Comparison of ENCODE assay signal across 17 mouse cellular contexts in genomic region chr12:83136460-83136859, GRCm38 (mm10).
DNase-seq lines count a peak whose midpoint lies in the region; ATAC-seq and TF ChIP-seq lines count a peak whose summit lies in the region.
"Had no signal": no experiment of that assay in that cellular context is flagged by ENCODE, and none has a peak within 500 bp of the region (broad histone marks: within the 10 kb centered on the region; RNA-seq: fewer than 3 reads in every experiment).

No protein-coding gene starts in this region.

- H3K27me3 ChIP-seq in heart, postnatal 0 days (ENCODE audit: control insufficient read depth, insufficient read depth, low read length), result no peaks in the 10 kb centered on the region
- H3K27me3 ChIP-seq in heart, embryonic 11.5 days (ENCODE audit: control insufficient read depth, insufficient read depth, low read length), result no peaks in the 10 kb centered on the region
- H3K27me3 ChIP-seq in lung, embryonic 16.5 days (ENCODE audit: control insufficient read depth, insufficient read depth, low read depth, low read length), result no peaks in the 10 kb centered on the region
- H3K27me3 ChIP-seq in midbrain, embryonic 11.5 days (ENCODE audit: control insufficient read depth, insufficient read depth, low read length), result no peaks in the 10 kb centered on the region
- H3K27me3 ChIP-seq in midbrain, embryonic 16.5 days (ENCODE audit: control insufficient read depth, insufficient read depth, low read depth, low read length), result no peaks in the 10 kb centered on the region
- H3K27me3 ChIP-seq: embryonic facial prominence, embryonic 13.5 days; embryonic facial prominence, embryonic 15.5 days; forebrain, embryonic 12.5 days had no signal

- no peak for TF ChIP-seq CTCF in heart, postnatal 0 days (IDR thresholded peaks at IDR 0.05; ENCODE audit: low read depth)

- WGBS in heart, postnatal 0 days, result 66% methylated on average over 2 of the region's 2 CpGs
- WGBS in heart, embryonic 11.5 days (ENCODE audit: insufficient replicate concordance), result 66% methylated on average over 2 of the region's 2 CpGs
- 65% methylated on average over 2 of the region's 2 CpGs for WGBS in lung, embryonic 16.5 days
- WGBS in midbrain, embryonic 11.5 days, result 89% methylated on average over 2 of the region's 2 CpGs
- WGBS in midbrain, embryonic 16.5 days, result 81% methylated on average over 2 of the region's 2 CpGs

- H3K4me2 ChIP-seq in heart, postnatal 0 days (ENCODE audit: low read depth, low read length), result no peak overlapping the region
- no peak overlapping the region for H3K4me2 ChIP-seq in heart, embryonic 11.5 days
- H3K4me2 ChIP-seq in lung, embryonic 16.5 days (ENCODE audit: low read depth, low read length), result no peak overlapping the region
- no peak overlapping the region for H3K4me2 ChIP-seq in midbrain, embryonic 11.5 days
- no peak overlapping the region for H3K4me2 ChIP-seq in midbrain, embryonic 16.5 days (ENCODE audit: low read length)
- H3K4me2 ChIP-seq: embryonic facial prominence, embryonic 13.5 days; embryonic facial prominence, embryonic 15.5 days; forebrain, embryonic 12.5 days had no signal

- no peaks in the 10 kb centered on the region for H3K36me3 ChIP-seq in heart, postnatal 0 days (replicated peaks; ENCODE audit: control insufficient read depth, insufficient read depth, low read length)
- no peaks in the 10 kb centered on the region for H3K36me3 ChIP-seq in heart, embryonic 11.5 days (ENCODE audit: control insufficient read depth, insufficient read depth, low read length)
- no peaks in the 10 kb centered on the region for H3K36me3 ChIP-seq in lung, embryonic 16.5 days (ENCODE audit: control insufficient read depth, insufficient read depth, low read length)
- H3K36me3 ChIP-seq in midbrain, embryonic 11.5 days (ENCODE audit: control insufficient read depth, insufficient read depth, low read length), result no peaks in the 10 kb centered on the region
- H3K36me3 ChIP-seq in midbrain, embryonic 16.5 days (ENCODE audit: control insufficient read depth, insufficient read depth, low read length), result no peaks in the 10 kb centered on the region
- H3K36me3 ChIP-seq: embryonic facial prominence, embryonic 13.5 days; embryonic facial prominence, embryonic 15.5 days; forebrain, embryonic 10.5 days; forebrain, embryonic 12.5 days had no signal

- no peaks in the 10 kb centered on the region for H3K9me3 ChIP-seq in heart, postnatal 0 days (replicated peaks; ENCODE audit: control insufficient read depth, low read length)
- H3K9me3 ChIP-seq in heart, embryonic 11.5 days (replicated peaks; ENCODE audit: control insufficient read depth, low read length), result no peaks in the 10 kb centered on the region
- no peaks in the 10 kb centered on the region for H3K9me3 ChIP-seq in lung, embryonic 16.5 days (ENCODE audit: control insufficient read depth, low read length)
- no peaks in the 10 kb centered on the region for H3K9me3 ChIP-seq in midbrain, embryonic 11.5 days (ENCODE audit: control insufficient read depth, low read length)
- no peaks in the 10 kb centered on the region for H3K9me3 ChIP-seq in midbrain, embryonic 16.5 days (replicated peaks; ENCODE audit: control insufficient read depth, low read length, poor library complexity, severe bottlenecking)
- H3K9me3 ChIP-seq: embryonic facial prominence, embryonic 13.5 days; embryonic facial prominence, embryonic 15.5 days; forebrain, embryonic 10.5 days; forebrain, embryonic 12.5 days had no signal

- H3K9ac ChIP-seq in heart, postnatal 0 days (replicated peaks; ENCODE audit: low read depth, low read length), result no peak overlapping the region
- H3K9ac ChIP-seq in heart, embryonic 11.5 days (ENCODE audit: low read depth, low read length), result no peak overlapping the region
- H3K9ac ChIP-seq in lung, embryonic 16.5 days (ENCODE audit: low read length), result no peak overlapping the region
- H3K9ac ChIP-seq in midbrain, embryonic 11.5 days (ENCODE audit: low read length), result no peak overlapping the region
- H3K9ac ChIP-seq in midbrain, embryonic 16.5 days (ENCODE audit: low read depth, low read length), result no peak overlapping the region
- H3K9ac ChIP-seq: embryonic facial prominence, embryonic 13.5 days; embryonic facial prominence, embryonic 15.5 days; forebrain, embryonic 12.5 days had no signal

- ATAC-seq in heart, postnatal 0 days (ENCODE audit: insufficient read depth, low read depth), result no peak
- ATAC-seq in heart, embryonic 11.5 days (replicated peaks; ENCODE audit: insufficient number of reproducible peaks, low FRiP score, low TSS enrichment), result no peak
- ATAC-seq in lung, embryonic 16.5 days (ENCODE audit: low read depth), result 0 out of 2 replicates have a peak, but pooled peaks have one; percentile 38
- ATAC-seq in midbrain, embryonic 11.5 days (ENCODE audit: low FRiP score), result no peak
- no peak for ATAC-seq in midbrain, embryonic 16.5 days
- ATAC-seq: forebrain, embryonic 14.5 days had no signal

- H3K27ac ChIP-seq in heart, postnatal 0 days (ENCODE audit: low read depth), result 0 out of 2 replicates have a peak overlapping the region, but pooled peaks have one; percentile 31
- H3K27ac ChIP-seq in heart, embryonic 11.5 days (ENCODE audit: low read depth, low read length), result no peak overlapping the region
- no peak overlapping the region for H3K27ac ChIP-seq in lung, embryonic 16.5 days (ENCODE audit: low read length)
- H3K27ac ChIP-seq in midbrain, embryonic 11.5 days (ENCODE audit: low read depth, low read length), result no peak overlapping the region
- no peak overlapping the region for H3K27ac ChIP-seq in midbrain, embryonic 16.5 days (ENCODE audit: low read length)
- H3K27ac ChIP-seq: embryonic facial prominence, embryonic 13.5 days; embryonic facial prominence, embryonic 15.5 days; forebrain, embryonic 10.5 days; forebrain, embryonic 12.5 days had no signal

- DNase-seq in heart, postnatal 0 days (ENCODE audit: low spot score), result no peak
- no peak for DNase-seq in lung, adult 18-20 months
- peak; percentile 56 for DNase-seq in midbrain, embryonic 11.5 days (ENCODE audit: low spot score, missing footprints)
- DNase-seq: cerebellum, adult 11 months; cerebellum, adult 8-10 months; cerebellum, adult 9-11 months; cerebellum, postnatal 36 days; embryo, embryonic 11 days had no signal

- peaks cover 37% of the 10 kb centered on the region for H3K4me1 ChIP-seq in heart, postnatal 0 days (ENCODE audit: control insufficient read depth, insufficient read depth)
- H3K4me1 ChIP-seq in heart, embryonic 11.5 days (ENCODE audit: control insufficient read depth, insufficient read depth, low read length), result peaks cover 3% of the 10 kb centered on the region; the same call in 1 of the 2 replicates
- H3K4me1 ChIP-seq in lung, embryonic 16.5 days (replicated peaks; ENCODE audit: control insufficient read depth, insufficient read depth, low read length), result peaks cover 6% of the 10 kb centered on the region
- H3K4me1 ChIP-seq in midbrain, embryonic 11.5 days (ENCODE audit: control insufficient read depth, insufficient read depth, low read length), result no peaks in the 10 kb centered on the region
- no peaks in the 10 kb centered on the region for H3K4me1 ChIP-seq in midbrain, embryonic 16.5 days (ENCODE audit: control insufficient read depth, insufficient read depth, low read length)
- H3K4me1 ChIP-seq: embryonic facial prominence, embryonic 13.5 days; embryonic facial prominence, embryonic 15.5 days had no signal

- TF ChIP-seq EP300 in heart, postnatal 0 days (IDR thresholded peaks at IDR 0.05; ENCODE audit: low read depth), result no peak

- no peak overlapping the region for H3K4me3 ChIP-seq in heart, postnatal 0 days (ENCODE audit: low read depth, low read length)
- no peak overlapping the region for H3K4me3 ChIP-seq in heart, embryonic 11.5 days (ENCODE audit: low read depth, low read length)
- no peak overlapping the region for H3K4me3 ChIP-seq in lung, embryonic 16.5 days (ENCODE audit: low read length)
- H3K4me3 ChIP-seq in midbrain, embryonic 11.5 days (ENCODE audit: low read depth, low read length), result no peak overlapping the region
- no peak overlapping the region for H3K4me3 ChIP-seq in midbrain, embryonic 16.5 days (ENCODE audit: low read depth, low read length)
- H3K4me3 ChIP-seq: embryonic facial prominence, embryonic 13.5 days; embryonic facial prominence, embryonic 15.5 days; erythroblast, embryonic 14.5 days; forebrain, embryonic 10.5 days; forebrain, embryonic 12.5 days had no signal
